Mouse (Mus musculus) CH12.LX (cell line): ENCODE data around the gene Olfml1. TPM values are rescaled to one million over a fixed set of nuclear protein-coding genes. Genes with fewer than 3 reads are reported as not detected.

Experiments
- DNase-seq: peaks from one replicate; pipeline ENCODE4 v3.0.0-alpha.2; 2013; ENCODE audit errors: extremely low read depth
- H3K27ac ChIP-seq: 2 replicates; pipeline ENCODE4 v1.5.1; 2012; ENCODE audit warnings: low read depth, mild to moderate bottlenecking, control low read depth, moderate library complexity; ENCODE audit not compliant: insufficient read depth
- H3K27me3 ChIP-seq: replicated peaks from 2 replicates; pipeline ENCODE3; 2012; ENCODE audit warnings: inconsistent platforms
- H3K36me3 ChIP-seq, 2 experiments: replicated peaks in 1 of 2; 2 replicates each; pipeline versions ENCODE3 to v1.6.1; 2012; ENCODE audit warnings: inconsistent platforms in 1 of 2, low read length in 1 of 2, mild to moderate bottlenecking in 1 of 2, mixed read lengths in 1 of 2, moderate library complexity in 1 of 2; ENCODE audit not compliant: control insufficient read depth in 1 of 2, insufficient read depth in 1 of 2
- H3K4me1 ChIP-seq, 2 experiments: 2 replicates each; pipeline ENCODE4 v1.6.1; 2012; ENCODE audit warnings: inconsistent platforms in 1 of 2, moderate library complexity in 1 of 2; ENCODE audit not compliant: insufficient read depth in 2 of 2, control insufficient read depth in 1 of 2
- H3K4me2 ChIP-seq: 2 replicates; pipeline ENCODE4 v1.6.1; 2012; ENCODE audit warnings: low read depth, mild to moderate bottlenecking, control low read depth; ENCODE audit not compliant: poor library complexity, insufficient read depth, severe bottlenecking
- H3K4me3 ChIP-seq, 3 experiments: fragments of 150-350 bp in 1 of 3; sonication (generic) in 1 of 3; replicated peaks in 1 of 3; 2 replicates each; pipeline versions ENCODE3 to v1.5.1; 2011 to 2012; ENCODE audit warnings: low read depth in 2 of 3, low read length in 2 of 3, mild to moderate bottlenecking in 2 of 3, moderate library complexity in 2 of 3, control low read depth in 1 of 3, improper control_type of control experiment in 1 of 3, inconsistent platforms in 1 of 3, mixed read lengths in 1 of 3; ENCODE audit not compliant: poor library complexity in 1 of 3
- H3K79me2 ChIP-seq: replicated peaks from 2 replicates; pipeline ENCODE4 v1.6.1; 2012; ENCODE audit warnings: mild to moderate bottlenecking, moderate library complexity; ENCODE audit not compliant: control insufficient read depth, poor library complexity, insufficient read depth, severe bottlenecking; ENCODE audit errors: extremely low read depth
- H3K9ac ChIP-seq: 2 replicates; pipeline ENCODE4 v1.6.1; 2012; ENCODE audit warnings: low read depth, mild to moderate bottlenecking, control low read depth, moderate library complexity; ENCODE audit not compliant: insufficient read depth
- H3K9me3 ChIP-seq: replicated peaks from 2 replicates; pipeline ENCODE3; 2012; ENCODE audit warnings: low read length, inconsistent platforms, mixed read lengths
- MYC ChIP-seq: IDR thresholded peaks from 2 replicates; pipeline ENCODE4 v1.6.1; 2011; ENCODE audit warnings: low read depth, mild to moderate bottlenecking, improper control_type of control experiment, low read length
- USF1 ChIP-seq: IDR thresholded peaks from 2 replicates; pipeline ENCODE4 v1.6.1; 2014; ENCODE audit warnings: low read depth, mild to moderate bottlenecking, inconsistent platforms, low read length, improper control_type of control experiment
- dilution Hi-C: fragments of 300-500 bp; cut with MboI; formaldehyde crosslinking; loops from 2 replicates; pipeline ENCODE4 v1.14.3; 2020; ENCODE audit warnings: low sequenced_read_pairs; ENCODE audit not compliant: extremely low pct_unique_long_range_greater_than_20kb, extremely low pct_ligation_motif_present
- in situ Hi-C: fragments of 300-500 bp; cut with MboI; formaldehyde crosslinking; loops from 3 replicates; pipeline ENCODE4 v1.14.3; 2019; ENCODE audit warnings: low sequenced_read_pairs, low pct_ligation_motif_present, low pct_unique_long_range_greater_than_20kb, mixed read lengths
- polyA plus RNA-seq: library from polyadenylated mRNA; unstranded; fragments of >175 nt; gene quantifications from 2 replicates; pipeline ENCODE4 v1.2.1, GENCODE M21; 2012; ENCODE audit warnings: low read depth; ENCODE audit not compliant: insufficient read length
- total RNA-seq, 2 experiments: library from RNA; depleted of rRNA; stranded (reverse); fragments of 300-350 nt in 1 of 2; fragments of >200 nt in 1 of 2; gene quantifications; 2 replicates each; pipeline ENCODE4 v1.2.3; 2012 to 2014

Olfml1 gene
- total and polyA plus RNA-seq, 3 experiments, result not detected

DNA sequence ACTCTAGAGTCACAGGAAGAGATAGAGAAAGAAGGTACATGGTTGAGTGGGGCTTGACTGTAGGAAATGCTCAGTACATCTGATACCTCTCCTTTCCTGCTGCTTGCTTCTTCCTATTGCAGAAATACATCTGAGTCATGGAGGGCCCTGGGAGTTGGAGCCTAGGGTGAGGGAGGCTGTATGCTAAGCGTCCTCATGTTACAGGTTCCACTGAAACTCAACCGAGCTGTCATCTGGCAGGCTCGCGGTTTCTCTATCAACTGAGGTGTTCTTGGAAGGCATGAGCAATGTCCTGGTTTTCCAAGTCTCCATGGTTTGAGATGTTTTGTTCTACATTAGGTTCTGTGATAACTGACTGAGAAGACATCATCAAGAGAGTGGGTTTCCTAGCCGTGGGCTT, 70.8 kb downstream of the Olfml1 start:
- TF ChIP-seq USF1, result no peak
- TF ChIP-seq MYC, result no peak

More for the DNA sequence above, 70.8 kb downstream of the Olfml1 start:
- peaks cover 38 to 96% of the 10 kb centered on the region in 2 experiments for H3K36me3 ChIP-seq
- in situ Hi-C loops (no loop called here), dilution Hi-C loops (no loop called here)
- H3K4me1 ChIP-seq, result peaks cover 0 to 23% of the 10 kb centered on the region in 2 experiments; a peak in 2 of 4 replicates
- no peak overlapping the region for H3K27ac ChIP-seq
- H3K79me2 ChIP-seq, result peaks cover 6% of the 10 kb centered on the region
- H3K9me3 ChIP-seq, result no peaks in the 10 kb centered on the region
- no peak for DNase-seq
- H3K9ac ChIP-seq, result no peak overlapping the region
- no peak overlapping the region for H3K4me3 ChIP-seq
- no peaks in the 10 kb centered on the region for H3K27me3 ChIP-seq
- no peak overlapping the region for H3K4me2 ChIP-seq

Other genes starting within 250 kb of the Olfml1 start
- gene Syt9, start 196.7 kb upstream of the Olfml1 start, total RNA-seq (2012; rRNA removed), result not detected in 2 replicates
- gene Syt9, start 196.7 kb upstream of the Olfml1 start, total RNA-seq (2014; rRNA removed), result not detected in 2 replicates
- not detected in 2 replicates for gene Syt9, start 196.7 kb upstream of the Olfml1 start, polyA plus RNA-seq
- 27.5 and 40.3 TPM in 2 replicates for gene Ppfibp2, start 27.8 kb downstream of the Olfml1 start, total RNA-seq (2012; rRNA removed)
- 30.2 and 32.9 TPM in 2 replicates for gene Ppfibp2, start 27.8 kb downstream of the Olfml1 start, total RNA-seq (2014; rRNA removed)
- gene Ppfibp2, start 27.8 kb downstream of the Olfml1 start, polyA plus RNA-seq, result 40.2 and 44.7 TPM in 2 replicates
- gene 5330417H12Rik, start 57.7 kb downstream of the Olfml1 start, total RNA-seq (2012; rRNA removed), result 0.13 TPM in 1 of 2 replicates, not detected in the other
- not detected in 2 replicates for gene 5330417H12Rik, start 57.7 kb downstream of the Olfml1 start, total RNA-seq (2014; rRNA removed)
- not detected in 2 replicates for gene 5330417H12Rik, start 57.7 kb downstream of the Olfml1 start, polyA plus RNA-seq
- 0.17 TPM in 1 of 2 replicates, not detected in the other for gene Cyb5r2, start 190.6 kb downstream of the Olfml1 start, total RNA-seq (2012; rRNA removed)
- gene Cyb5r2, start 190.6 kb downstream of the Olfml1 start, total RNA-seq (2014; rRNA removed), result not detected in 2 replicates
- gene Cyb5r2, start 190.6 kb downstream of the Olfml1 start, polyA plus RNA-seq, result 0.18 TPM in 1 of 2 replicates, not detected in the other
- not detected in 2 replicates for gene Ovch2, start 233.8 kb downstream of the Olfml1 start, total RNA-seq (2012; rRNA removed)
- not detected in 2 replicates for gene Ovch2, start 233.8 kb downstream of the Olfml1 start, total RNA-seq (2014; rRNA removed)
- gene Ovch2, start 233.8 kb downstream of the Olfml1 start, polyA plus RNA-seq, result not detected in 2 replicates
- not detected in 2 replicates for gene Olfr467, start 244.8 kb downstream of the Olfml1 start, total RNA-seq (2012; rRNA removed)
- gene Olfr467, start 244.8 kb downstream of the Olfml1 start, total RNA-seq (2014; rRNA removed), result not detected in 2 replicates
- gene Olfr467, start 244.8 kb downstream of the Olfml1 start, polyA plus RNA-seq, result not detected in 2 replicates